Mouse (Mus musculus) testis, adult 2 months (tissue): ENCODE results near the gene Atpif1.

ENCODE experiments used
- CTCF ChIP-seq: fragments of 200-500 bp; IDR thresholded peaks from 2 replicates; pipeline ENCODE4 v1.5.1; 2012; ENCODE audit warnings: low read depth, mild to moderate bottlenecking, inconsistent platforms, low read length, moderate library complexity; ENCODE audit not compliant: control insufficient read depth, insufficient read depth, insufficient replicate concordance
- POLR2A ChIP-seq: fragments of 200-500 bp; IDR thresholded peaks from 2 replicates; pipeline ENCODE4 v1.6.1; 2012; ENCODE audit warnings: low read depth, mild to moderate bottlenecking, inconsistent platforms, low read length, moderate library complexity; ENCODE audit not compliant: control insufficient read depth

GRCm38 (mm10) chr4:132491748-132492147 is 41.7 kb downstream of the Atpif1 start:
- TF ChIP-seq CTCF, result no peak
- TF ChIP-seq POLR2A, result no peak
